Mouse (Mus musculus) right cerebral cortex, postnatal 10 days (tissue): ENCODE measurements around the gene Nfix.

Source experiments
- DNase-seq, 2 experiments: peaks; one replicate each; pipeline ENCODE4 v3.0.0; 2021; ENCODE audit warnings: low spot score in 2 of 2

The Nfix gene

GRCm38 (mm10) chr8:84715893-84716468, 84.2 kb downstream of the Nfix start:
- DNase-seq = no peak

- no peak for DNase-seq
Measured at GRCm38 (mm10) chr8:84714161-84714560, 86.0 kb downstream of the Nfix start.

DNA sequence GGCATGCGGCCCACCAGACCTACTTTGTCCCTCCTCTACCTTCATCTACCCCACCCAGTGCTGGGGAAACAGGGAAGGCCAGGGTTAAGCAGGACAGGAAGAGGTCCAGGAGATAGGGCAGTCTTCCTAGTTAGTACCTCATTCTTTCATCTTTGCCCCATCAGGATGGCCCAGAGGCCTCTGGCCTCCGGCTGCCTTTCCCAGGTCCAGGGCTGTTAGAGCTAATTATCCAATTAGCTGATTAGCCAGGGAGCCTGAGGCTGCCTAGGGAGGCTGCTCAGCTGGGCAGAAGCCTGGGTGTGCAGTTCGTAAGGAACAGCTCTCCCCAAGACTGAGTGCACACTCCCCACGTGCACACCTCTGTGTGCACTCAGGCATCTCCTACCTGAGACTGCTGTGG, 86.8 kb downstream of the Nfix start:
- DNase-seq = no peak

GRCm38 (mm10) chr8:84712759-84713120, 87.4 kb downstream of the Nfix start:
- DNase-seq = no peak

- DNase-seq = peak; percentile 83 to 85
Measured at GRCm38 (mm10) chr8:84711933-84712758, 88.0 kb downstream of the Nfix start.

DNA sequence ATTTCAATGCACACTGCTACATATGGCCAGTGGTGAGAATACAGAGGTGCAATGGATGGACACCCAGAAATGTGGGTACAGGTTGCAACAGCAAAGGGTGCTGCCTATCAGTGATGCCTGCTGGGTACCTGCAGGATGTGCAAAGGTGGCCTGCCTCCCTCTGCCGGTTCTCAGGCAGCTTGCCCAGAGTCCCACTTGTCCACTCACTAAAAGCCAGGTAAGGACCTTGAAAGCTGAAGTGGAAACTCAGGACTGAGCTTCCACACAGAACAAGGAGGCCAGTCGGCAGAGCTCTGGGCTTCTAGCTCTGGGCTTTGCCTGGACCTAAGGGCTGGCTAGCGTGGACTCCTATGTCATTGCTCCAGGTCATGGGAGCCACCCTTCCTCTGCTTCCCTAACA, 88.8 kb downstream of the Nfix start:
- no peak for DNase-seq

DNA sequence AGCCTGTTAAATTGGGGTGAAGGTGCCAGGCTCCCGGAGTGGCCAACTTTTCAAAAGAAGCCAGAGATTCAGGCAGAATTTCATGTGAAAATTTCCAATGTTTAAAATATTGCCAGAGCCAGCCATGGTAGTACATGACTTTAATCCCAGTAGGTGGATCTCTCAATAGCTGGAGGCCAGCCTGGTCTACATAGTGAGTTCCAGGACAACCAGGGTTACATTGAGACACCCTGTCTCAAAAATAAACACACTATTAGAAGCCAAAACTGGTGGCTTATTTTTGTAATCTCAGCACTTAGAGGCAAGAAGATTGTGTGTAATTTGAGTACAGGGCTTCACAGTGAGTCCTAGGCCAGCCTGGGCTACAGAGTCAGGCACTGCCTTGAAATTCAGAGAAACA, 90.2 kb downstream of the Nfix start:
- no peak for DNase-seq

GRCm38 (mm10) chr8:84708774-84709475, 91.2 kb downstream of the Nfix start:
- peak; percentile 92 for DNase-seq

GRCm38 (mm10) chr8:84708071-84708541, 92.0 kb downstream of the Nfix start:
- no peak for DNase-seq

DNA sequence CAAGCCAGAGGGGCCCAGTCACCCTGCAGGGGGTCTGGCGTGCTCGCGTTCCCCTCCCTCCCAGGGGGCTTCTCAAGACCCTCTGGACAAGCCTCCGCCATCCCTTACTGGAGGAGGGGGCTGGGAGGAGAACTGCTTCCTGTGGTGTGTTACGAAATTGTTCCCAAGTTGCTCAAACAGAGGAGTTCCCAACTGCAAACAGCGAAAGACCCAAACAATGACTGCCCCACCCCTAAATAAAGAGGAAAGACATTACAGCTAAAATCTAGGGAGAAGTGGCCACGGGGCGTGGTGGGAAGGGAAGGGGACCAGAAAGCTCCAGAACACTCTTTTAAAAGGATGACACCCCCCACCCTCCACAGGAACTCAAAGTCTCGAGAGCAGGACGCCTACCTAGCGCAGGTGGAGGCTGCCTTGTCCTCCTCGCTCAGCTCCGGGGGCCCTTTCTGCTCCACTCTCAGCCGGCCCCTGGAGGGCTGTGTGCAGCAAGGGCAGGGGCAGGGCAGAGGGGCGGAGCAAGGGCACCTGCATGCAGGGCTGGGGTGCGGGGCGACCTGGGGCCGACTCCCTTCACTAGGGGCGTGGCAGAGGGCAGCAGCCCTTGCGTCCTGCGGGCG, 92.8 kb downstream of the Nfix start:
- peak in 1 of 2 experiments; percentile 41 for DNase-seq

- no peak for DNase-seq
Measured at GRCm38 (mm10) chr8:84706610-84707266, 93.4 kb downstream of the Nfix start.

DNA sequence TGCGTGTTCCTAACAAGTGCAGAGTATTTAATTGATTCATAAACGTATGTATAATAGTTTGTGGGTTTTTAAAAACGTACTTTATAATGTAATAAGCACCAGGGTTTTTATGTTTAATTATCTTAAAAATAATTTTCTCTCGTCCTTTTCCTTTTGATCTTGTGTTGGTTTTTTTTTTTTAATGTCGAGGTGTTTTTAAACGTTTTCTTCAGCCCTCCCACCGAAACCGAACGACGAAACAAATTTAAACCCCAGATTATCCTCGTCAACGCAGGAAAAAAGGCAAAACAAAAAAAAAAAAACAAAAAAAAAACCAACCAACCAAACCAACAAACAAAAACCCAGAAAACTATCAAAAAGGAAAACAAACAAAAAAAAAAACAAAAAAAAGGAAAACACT, 94.2 kb downstream of the Nfix start:
- DNase-seq = no peak

DNA sequence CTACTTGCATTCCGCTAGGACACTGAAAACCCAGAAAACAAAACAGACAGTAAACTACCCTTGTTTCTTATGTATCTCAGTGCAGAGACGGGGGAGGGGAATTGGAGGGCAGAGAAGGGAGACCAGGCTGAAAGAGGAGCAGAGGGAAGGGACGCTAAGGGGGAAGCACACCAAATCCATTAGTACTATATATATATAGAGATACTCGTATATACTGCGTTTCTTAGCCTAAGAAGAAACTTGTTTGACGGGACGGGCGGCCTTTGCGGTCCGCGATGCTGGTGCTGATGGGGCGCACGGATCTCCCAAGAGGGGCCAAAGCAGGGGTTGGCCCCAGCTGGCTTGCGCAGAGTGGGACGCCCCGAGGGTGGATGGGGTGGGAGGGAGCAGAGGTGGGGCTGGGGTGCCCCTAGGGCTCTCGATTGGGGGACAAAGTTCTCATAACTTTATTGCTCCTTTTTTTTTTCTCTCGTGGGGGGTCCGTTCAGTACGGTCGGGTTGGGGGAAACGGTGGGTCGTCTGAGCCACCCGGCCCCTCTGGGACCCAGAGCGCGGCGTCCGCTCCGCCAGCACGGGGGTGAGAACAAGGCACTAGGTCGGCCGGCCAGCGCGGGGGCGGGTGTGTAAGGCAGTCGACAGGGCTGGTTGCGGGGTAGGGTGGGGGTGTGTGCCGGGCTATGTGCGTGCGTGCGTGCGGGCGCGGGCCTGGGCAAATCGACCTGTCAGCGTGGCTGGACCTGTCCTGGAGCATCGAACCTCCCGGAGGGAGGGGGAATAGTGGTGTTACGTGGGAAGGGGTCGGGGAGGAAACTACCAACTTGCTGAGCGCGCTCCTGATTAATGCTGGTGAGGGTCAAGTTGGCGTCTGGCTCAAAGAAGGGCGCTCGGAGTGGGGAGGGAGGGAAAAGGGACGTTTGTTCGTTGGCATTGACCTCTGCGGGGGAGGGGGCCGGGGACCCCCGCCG, 95.0 kb downstream of the Nfix start:
- no peak for DNase-seq

DNA sequence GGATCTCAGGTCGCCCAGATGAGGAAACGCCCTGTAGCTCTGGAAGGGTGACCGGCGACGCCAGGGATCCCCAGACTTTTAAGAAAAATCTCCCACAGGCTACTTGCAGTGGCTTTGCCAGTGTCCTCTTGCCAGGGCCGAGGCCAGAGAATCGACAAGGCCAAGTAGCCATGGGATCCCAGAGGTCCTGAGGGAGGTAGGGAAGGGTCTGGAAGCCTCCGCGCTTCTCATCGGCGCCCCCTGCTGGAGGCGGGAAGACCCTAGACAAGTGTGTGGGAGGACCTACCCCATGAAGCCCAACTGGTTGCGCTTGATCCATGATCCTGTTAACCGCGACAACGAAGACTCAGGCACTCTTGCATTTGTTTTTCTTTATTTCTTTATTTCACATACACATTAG, 95.8 kb downstream of the Nfix start:
- peak in 1 of 2 experiments; percentile 85 for DNase-seq

- DNase-seq = no peak
Measured at GRCm38 (mm10) chr8:84703466-84704249, 96.5 kb downstream of the Nfix start.

- DNase-seq = no peak
Measured at GRCm38 (mm10) chr8:84702963-84703465, 97.1 kb downstream of the Nfix start.

GRCm38 (mm10) chr8:84702561-84702960, 97.6 kb downstream of the Nfix start:
- DNase-seq = no peak

GRCm38 (mm10) chr8:84700941-84701911, 98.9 kb downstream of the Nfix start, which contains the start of gene Lyl1:
TSS of gene Lyl1 (plus strand) at chr8:84701457.
- DNase-seq = peak in 1 of 2 experiments; percentile 59
